Mouse (Mus musculus): Measurements from ENCODE around the gene Peli1. TPM values are rescaled to one million over a fixed set of nuclear protein-coding genes. Genes with fewer than 3 reads are reported as not detected.

Gene Peli1
- polyA plus RNA-seq, 1 experiment = not detected

- no peak for TF ChIP-seq CTCF (IDR thresholded peaks at IDR 0.05; ENCODE audit: insufficient read depth, low read depth, low read length)
- 62% methylated on average over 2 of the region's 2 CpGs for WGBS
- H3K27ac ChIP-seq (ENCODE audit: insufficient read depth, low read depth, low read length) = no peak overlapping the region
- no peak overlapping the region for H3K4me3 ChIP-seq (ENCODE audit: insufficient read depth, low read depth, low read length)
- peaks cover 3% of the 10 kb centered on the region for H3K4me1 ChIP-seq (ENCODE audit: control insufficient read depth, insufficient read depth, low read length)
Observed at GRCm38 (mm10) chr11:21088356-21088755, 2.7 kb upstream of the Peli1 start.

GRCm38 (mm10) chr11:21089571-21089970 is 1.5 kb upstream of the Peli1 start:
- WGBS = 75% methylated on average over 4 of the region's 4 CpGs
- TF ChIP-seq POLR2A (IDR thresholded peaks at IDR 0.05; ENCODE audit: insufficient read depth, low read depth, low read length) (no peak), CTCF (IDR thresholded peaks at IDR 0.05; ENCODE audit: insufficient read depth, low read depth, low read length) (no peak)
- no peak overlapping the region for H3K27ac ChIP-seq (ENCODE audit: insufficient read depth, low read depth, low read length)
- peaks cover 3% of the 10 kb centered on the region for H3K4me1 ChIP-seq (ENCODE audit: control insufficient read depth, insufficient read depth, low read length)
- H3K4me3 ChIP-seq (ENCODE audit: insufficient read depth, low read depth, low read length) = no peak overlapping the region

GRCm38 (mm10) chr11:21091428-21092405 is 626 bp downstream of the Peli1 start:
- Histone ChIP-seq H3K4me3 (ENCODE audit: insufficient read depth, low read depth, low read length) (peak overlapping the region; percentile 63), H3K27ac (ENCODE audit: insufficient read depth, low read depth, low read length) (peak overlapping the region; percentile 81), H3K4me1 (ENCODE audit: control insufficient read depth, insufficient read depth, low read length) (peaks cover 3% of the 10 kb centered on the region)
- under 1% methylated on average over 99 of the region's 99 CpGs for WGBS
- TF ChIP-seq POLR2A (IDR thresholded peaks at IDR 0.05; ENCODE audit: insufficient read depth, low read depth, low read length) = no peak

GRCm38 (mm10) chr11:21092621-21093020 is 1.5 kb downstream of the Peli1 start:
- WGBS = 4% methylated on average over 7 of the region's 7 CpGs
- no peak overlapping the region for H3K27ac ChIP-seq (ENCODE audit: insufficient read depth, low read depth, low read length)
- H3K4me3 ChIP-seq (ENCODE audit: insufficient read depth, low read depth, low read length) = no peak overlapping the region
- TF ChIP-seq CTCF (IDR thresholded peaks at IDR 0.05; ENCODE audit: insufficient read depth, low read depth, low read length) (no peak), POLR2A (IDR thresholded peaks at IDR 0.05; ENCODE audit: insufficient read depth, low read depth, low read length) (no peak)
- H3K4me1 ChIP-seq (ENCODE audit: control insufficient read depth, insufficient read depth, low read length) = peaks cover 3% of the 10 kb centered on the region

GRCm38 (mm10) chr11:21093081-21093815 is 2.2 kb downstream of the Peli1 start:
- Histone ChIP-seq H3K4me1 (ENCODE audit: control insufficient read depth, insufficient read depth, low read length) (peaks cover 3% of the 10 kb centered on the region), H3K27ac (ENCODE audit: insufficient read depth, low read depth, low read length) (no peak overlapping the region), H3K4me3 (ENCODE audit: insufficient read depth, low read depth, low read length) (no peak overlapping the region)
- WGBS = 32% methylated on average over 3 of the region's 3 CpGs
- TF ChIP-seq POLR2A (IDR thresholded peaks at IDR 0.05; ENCODE audit: insufficient read depth, low read depth, low read length) = no peak
- TF ChIP-seq CTCF (IDR thresholded peaks at IDR 0.05; ENCODE audit: insufficient read depth, low read depth, low read length) = no peak

- Histone ChIP-seq H3K4me1 (ENCODE audit: control insufficient read depth, insufficient read depth, low read length) (no peaks in the 10 kb centered on the region), H3K4me3 (ENCODE audit: insufficient read depth, low read depth, low read length) (no peak overlapping the region), H3K27ac (ENCODE audit: insufficient read depth, low read depth, low read length) (no peak overlapping the region)
- 96% methylated on average over 2 of the region's 2 CpGs for WGBS
- TF ChIP-seq POLR2A (IDR thresholded peaks at IDR 0.05; ENCODE audit: insufficient read depth, low read depth, low read length) (no peak), CTCF (IDR thresholded peaks at IDR 0.05; ENCODE audit: insufficient read depth, low read depth, low read length) (no peak)
Observed at GRCm38 (mm10) chr11:21096590-21096989, 5.5 kb downstream of the Peli1 start.

GRCm38 (mm10) chr11:21098457-21098856 is 7.4 kb downstream of the Peli1 start:
- 87% methylated on average over 2 of the region's 2 CpGs for WGBS
- Histone ChIP-seq H3K4me1 (ENCODE audit: control insufficient read depth, insufficient read depth, low read length) (no peaks in the 10 kb centered on the region), H3K4me3 (ENCODE audit: insufficient read depth, low read depth, low read length) (no peak overlapping the region), H3K27ac (ENCODE audit: insufficient read depth, low read depth, low read length) (no peak overlapping the region)
- TF ChIP-seq POLR2A (IDR thresholded peaks at IDR 0.05; ENCODE audit: insufficient read depth, low read depth, low read length) = no peak
- TF ChIP-seq CTCF (IDR thresholded peaks at IDR 0.05; ENCODE audit: insufficient read depth, low read depth, low read length) = no peak

GRCm38 (mm10) chr11:21100704-21101103 is 9.6 kb downstream of the Peli1 start:
- TF ChIP-seq POLR2A (IDR thresholded peaks at IDR 0.05; ENCODE audit: insufficient read depth, low read depth, low read length) = no peak
- TF ChIP-seq CTCF (IDR thresholded peaks at IDR 0.05; ENCODE audit: insufficient read depth, low read depth, low read length) = no peak
- Histone ChIP-seq H3K27ac (ENCODE audit: insufficient read depth, low read depth, low read length) (no peak overlapping the region), H3K4me1 (ENCODE audit: control insufficient read depth, insufficient read depth, low read length) (no peaks in the 10 kb centered on the region), H3K4me3 (ENCODE audit: insufficient read depth, low read depth, low read length) (no peak overlapping the region)
- WGBS = 96% methylated on average over 1 of the region's 1 CpGs

- no peak overlapping the region for H3K4me3 ChIP-seq (ENCODE audit: insufficient read depth, low read depth, low read length)
- 83% methylated on average over 4 of the region's 4 CpGs for WGBS
- H3K4me1 ChIP-seq (ENCODE audit: control insufficient read depth, insufficient read depth, low read length) = no peaks in the 10 kb centered on the region
- TF ChIP-seq CTCF (IDR thresholded peaks at IDR 0.05; ENCODE audit: insufficient read depth, low read depth, low read length) (no peak), POLR2A (IDR thresholded peaks at IDR 0.05; ENCODE audit: insufficient read depth, low read depth, low read length) (no peak)
- H3K27ac ChIP-seq (ENCODE audit: insufficient read depth, low read depth, low read length) = no peak overlapping the region
Observed at GRCm38 (mm10) chr11:21101286-21101685, 10.2 kb downstream of the Peli1 start.

All from olfactory bulb, adult 2 months (tissue).